Mouse (Mus musculus) midbrain, embryonic 11.5 days (tissue): ENCODE measurements around the gene Glp1r. TPM values are rescaled to one million over a fixed set of nuclear protein-coding genes. Genes with fewer than 3 reads are reported as not detected.

ENCODE experiments used
- ATAC-seq: fragments of 200-750 bp; cut with Nextera tagmentation; 2 replicates; pipeline ENCODE4 v1.8.0; 2017; ENCODE audit warnings: moderate TSS enrichment, moderate library complexity; ENCODE audit not compliant: low FRiP score
- DNase-seq: peaks from one replicate; pipeline ENCODE4 v3.0.0; 2015; ENCODE audit warnings: low spot score; ENCODE audit errors: missing footprints
- H3K27ac ChIP-seq: fragments of 300-500 bp; sonication (generic); 2 replicates; pipeline ENCODE4 v1.5.1; 2014; ENCODE audit warnings: low read depth, low read length
- H3K27me3 ChIP-seq: fragments of 300-500 bp; sonication (generic); 2 replicates; pipeline ENCODE4 v1.6.1; 2014; ENCODE audit warnings: mild to moderate bottlenecking, low read length, moderate library complexity, mixed read lengths; ENCODE audit not compliant: control insufficient read depth, insufficient read depth
- H3K36me3 ChIP-seq: fragments of 300-500 bp; sonication (generic); 2 replicates; pipeline ENCODE4 v1.6.1; 2014; ENCODE audit warnings: mild to moderate bottlenecking, low read length, moderate library complexity, mixed read lengths; ENCODE audit not compliant: control insufficient read depth, insufficient read depth
- H3K4me1 ChIP-seq: fragments of 300-500 bp; sonication (generic); 2 replicates; pipeline ENCODE4 v1.6.1; 2014; ENCODE audit warnings: low read length; ENCODE audit not compliant: control insufficient read depth, insufficient read depth
- H3K4me2 ChIP-seq: fragments of 300-500 bp; sonication (generic); 2 replicates; pipeline ENCODE4 v1.6.1; 2014; ENCODE audit warnings: mild to moderate bottlenecking, moderate library complexity
- H3K4me3 ChIP-seq: fragments of 300-500 bp; sonication (generic); 2 replicates; pipeline ENCODE4 v1.5.1; 2014; ENCODE audit warnings: low read depth, low read length
- H3K9ac ChIP-seq: fragments of 300-500 bp; sonication (generic); 2 replicates; pipeline ENCODE4 v1.6.1; 2014; ENCODE audit warnings: low read length
- H3K9me3 ChIP-seq: fragments of 300-500 bp; sonication (generic); 2 replicates; pipeline ENCODE4 v1.6.1; 2016; ENCODE audit warnings: low read length; ENCODE audit not compliant: control insufficient read depth
- WGBS: fragments of 180-500 bp; shearing (Covaris S2); extraction: QIAGEN DNeasy Blood & Tissue Kit; methylation state at CpG from one replicate; pipeline ENCODE4 v1.1.7; 2014; 5-methylcytosine and 5-hydroxymethylcytosine counted together
- polyA plus RNA-seq: library from polyadenylated mRNA; unstranded; fragments of >200 nt; fragmentation: Nextera tagmentation; extraction: Ambion mirVana; gene quantifications from 2 replicates; pipeline ENCODE4 v1.2.1, GENCODE M21; 2014

Glp1r gene
- polyA plus RNA-seq, 1 experiment from 2014 or later, result 0.10 TPM

DNA sequence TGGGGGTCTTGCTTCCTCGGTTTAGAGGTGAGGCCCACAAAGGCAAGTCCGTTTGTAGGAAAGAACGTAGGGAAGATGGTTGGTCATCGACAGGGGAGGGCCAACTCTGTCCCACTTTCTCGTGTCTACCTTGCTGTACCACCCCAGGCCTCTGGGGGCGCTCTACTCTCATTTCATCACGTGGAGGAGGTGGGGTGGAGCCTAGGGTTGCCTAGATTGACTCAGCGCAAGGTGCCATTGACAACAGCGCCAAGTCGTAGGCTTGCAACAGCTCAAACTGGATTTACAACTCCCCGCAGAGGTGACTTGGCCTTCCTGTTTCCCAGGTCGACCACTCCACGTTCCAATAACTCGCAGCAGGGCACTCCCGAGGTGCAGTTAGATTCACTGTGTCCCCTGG, 27.3 kb upstream of the Glp1r start:
- no peaks in the 10 kb centered on the region for H3K27me3 ChIP-seq
- H3K4me1 ChIP-seq, result peaks cover 2% of the 10 kb centered on the region
- ATAC-seq (no peak), DNase-seq (peak; percentile 69)
- H3K4me3 ChIP-seq, result no peak overlapping the region
- whole genome bisulfite sequencing, result 63% methylated on average over 15 of the region's 15 CpGs
- no peaks in the 10 kb centered on the region for H3K36me3 ChIP-seq
- H3K9ac ChIP-seq, result no peak overlapping the region
- H3K27ac ChIP-seq, result no peak overlapping the region
- H3K9me3 ChIP-seq, result peaks cover 3% of the 10 kb centered on the region; the same call in 1 of the 2 replicates
- no peak overlapping the region for H3K4me2 ChIP-seq

- WGBS, result 81% methylated on average over 7 of the region's 7 CpGs
- DNase-seq, result no peak
- no peaks in the 10 kb centered on the region for H3K27me3 ChIP-seq
Measured at GRCm38 (mm10) chr17:30877456-30877855, 24.2 kb upstream of the Glp1r start.

DNA sequence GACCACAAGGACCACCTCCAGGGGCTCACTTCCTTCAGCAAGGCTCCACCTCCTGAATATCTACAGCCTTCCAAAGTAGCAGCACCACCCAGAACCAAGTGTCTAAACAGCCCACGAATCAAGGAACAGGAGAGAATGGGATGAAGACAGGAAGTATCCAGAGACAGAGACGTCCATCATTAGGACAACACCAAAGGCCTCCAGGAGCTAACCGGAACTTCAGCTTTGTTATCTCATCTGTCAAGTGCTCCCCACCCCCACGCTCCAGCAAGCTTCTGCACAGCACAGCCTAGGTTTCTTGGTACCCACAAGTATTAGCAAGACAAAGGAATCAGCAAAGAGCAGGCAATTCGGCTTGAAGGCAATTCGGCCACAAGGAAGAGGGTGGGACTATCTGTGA, 23.0 kb upstream of the Glp1r start:
- Histone ChIP-seq H3K4me1 (peaks cover 17% of the 10 kb centered on the region), H3K27me3 (no peaks in the 10 kb centered on the region), H3K4me3 (no peak overlapping the region), H3K4me2 (no peak overlapping the region), H3K9ac (no peak overlapping the region), H3K9me3 (peaks cover 3% of the 10 kb centered on the region; the same call in 1 of the 2 replicates), H3K36me3 (no peaks in the 10 kb centered on the region), H3K27ac (no peak overlapping the region)
- DNase-seq, result peak; percentile 78
- 34% methylated on average over 6 of the region's 6 CpGs for WGBS
- no peak for ATAC-seq

More at GRCm38 (mm10) chr17:30877456-30877855, 24.2 kb upstream of the Glp1r start:
- Histone ChIP-seq H3K4me3 (no peak overlapping the region), H3K4me2 (no peak overlapping the region), H3K9me3 (peaks cover 3% of the 10 kb centered on the region; the same call in 1 of the 2 replicates), H3K27ac (no peak overlapping the region), H3K4me1 (peaks cover 11% of the 10 kb centered on the region), H3K9ac (no peak overlapping the region), H3K36me3 (no peaks in the 10 kb centered on the region)
- ATAC-seq, result no peak

DNA sequence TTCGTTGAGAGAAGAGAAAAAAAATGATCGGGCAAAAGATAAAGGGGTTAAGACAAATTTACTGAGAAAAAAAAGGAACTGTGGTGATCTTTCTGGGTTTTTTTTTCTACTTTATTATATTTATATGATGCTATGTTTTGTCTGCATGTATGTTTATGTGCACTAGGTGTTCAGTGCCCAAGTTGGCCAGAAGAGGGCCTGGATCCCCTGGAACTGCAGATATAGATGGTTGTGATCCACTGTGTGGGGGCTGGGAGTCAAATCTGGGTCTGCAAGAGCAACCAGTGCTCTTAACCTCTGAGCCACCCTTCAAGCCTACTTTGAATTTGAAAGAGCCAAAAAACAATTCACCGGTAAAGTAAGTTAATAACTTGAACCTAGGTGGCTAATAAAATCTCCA, 21.2 kb upstream of the Glp1r start:
- H3K36me3 ChIP-seq, result no peaks in the 10 kb centered on the region
- 83% methylated on average over 3 of the region's 3 CpGs for WGBS
- H3K9me3 ChIP-seq, result no peaks in the 10 kb centered on the region
- no peak overlapping the region for H3K9ac ChIP-seq
- ATAC-seq (no peak), DNase-seq (no peak)
- no peak overlapping the region for H3K27ac ChIP-seq
- no peaks in the 10 kb centered on the region for H3K27me3 ChIP-seq
- H3K4me3 ChIP-seq, result no peak overlapping the region
- peaks cover 17% of the 10 kb centered on the region for H3K4me1 ChIP-seq
- H3K4me2 ChIP-seq, result no peak overlapping the region

DNA sequence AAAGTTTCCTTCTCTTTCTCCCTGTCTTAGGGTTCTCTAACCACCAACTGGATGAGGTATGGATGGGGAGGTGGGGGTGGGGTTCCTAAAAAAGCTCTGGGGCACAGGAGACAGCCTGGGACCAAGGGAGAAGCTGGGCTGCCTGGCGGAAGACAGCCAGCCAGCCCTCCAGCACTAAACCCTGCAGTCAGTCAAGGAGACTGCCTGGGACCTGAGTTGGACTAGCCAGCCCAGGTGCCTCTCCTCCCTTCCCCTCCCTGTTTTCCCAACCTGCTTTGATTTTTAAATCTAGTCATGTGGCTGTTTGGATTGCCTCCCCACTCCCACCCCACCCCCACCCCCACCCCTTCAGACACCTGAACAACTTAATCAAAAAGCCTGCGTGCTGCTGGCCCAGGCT, 20.6 kb upstream of the Glp1r start:
- Histone ChIP-seq H3K27me3 (no peaks in the 10 kb centered on the region), H3K4me3 (no peak overlapping the region), H3K9ac (no peak overlapping the region), H3K36me3 (no peaks in the 10 kb centered on the region), H3K4me2 (no peak overlapping the region), H3K4me1 (peaks cover 17% of the 10 kb centered on the region), H3K9me3 (no peaks in the 10 kb centered on the region), H3K27ac (no peak overlapping the region)
- ATAC-seq, result no peak
- no peak for DNase-seq
- WGBS, result 50% methylated on average over 2 of the region's 2 CpGs

DNA sequence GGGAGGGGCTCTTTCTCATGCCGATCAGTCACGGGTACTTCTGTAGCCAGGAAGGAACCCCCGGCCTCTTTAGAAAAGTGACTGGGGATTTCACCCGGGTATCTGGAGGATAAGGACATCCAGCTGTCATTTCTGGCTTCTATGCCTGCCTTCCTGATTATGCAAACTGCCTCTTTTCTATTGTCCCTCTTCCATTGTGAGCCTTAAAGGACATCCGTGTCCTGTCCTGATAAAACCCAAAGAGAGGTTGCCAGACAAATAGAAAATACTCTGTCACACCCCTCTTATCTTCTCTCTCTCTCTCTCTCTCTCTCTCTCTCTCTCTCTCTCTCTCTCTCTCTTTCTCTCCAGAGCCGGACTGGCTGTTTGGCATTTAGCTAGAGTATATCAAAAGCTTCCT, 19.4 kb upstream of the Glp1r start:
- ATAC-seq, result peak; percentile 70; the same call in 1 of the 2 replicates
- Histone ChIP-seq H3K27ac (no peak overlapping the region), H3K4me3 (no peak overlapping the region), H3K9me3 (no peaks in the 10 kb centered on the region), H3K4me2 (peak overlapping the region; percentile 23; the same call in 1 of the 2 replicates), H3K4me1 (peaks cover 17% of the 10 kb centered on the region), H3K9ac (no peak overlapping the region; the same call in 1 of the 2 replicates), H3K27me3 (no peaks in the 10 kb centered on the region), H3K36me3 (no peaks in the 10 kb centered on the region)
- WGBS, result 2% methylated on average over 6 of the region's 6 CpGs
- no peak for DNase-seq

DNA sequence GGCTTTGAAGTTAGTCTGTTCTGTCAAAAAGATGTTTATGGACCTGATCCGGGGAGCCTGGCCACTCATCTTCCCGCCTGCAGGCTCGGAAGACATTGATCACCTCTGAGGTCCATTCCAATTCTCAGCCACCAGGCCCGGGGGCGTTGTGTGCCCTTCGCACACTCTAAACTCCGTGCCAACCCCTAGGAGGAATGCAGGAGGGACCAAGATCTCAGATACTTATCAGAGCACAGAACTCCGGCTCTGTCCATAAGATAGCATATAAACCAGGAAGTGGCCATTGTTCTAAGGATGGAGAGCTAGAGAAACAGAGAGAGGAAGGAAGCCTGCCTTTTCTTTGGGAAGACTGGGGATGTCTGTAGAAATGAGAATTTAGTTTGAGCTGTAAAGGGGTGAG, 18.1 kb upstream of the Glp1r start:
- WGBS, result 83% methylated on average over 8 of the region's 8 CpGs
- no peaks in the 10 kb centered on the region for H3K36me3 ChIP-seq
- no peaks in the 10 kb centered on the region for H3K27me3 ChIP-seq
- H3K4me1 ChIP-seq, result peaks cover 17% of the 10 kb centered on the region
- no peak overlapping the region for H3K9ac ChIP-seq
- H3K9me3 ChIP-seq, result no peaks in the 10 kb centered on the region
- DNase-seq (no peak), ATAC-seq (no peak)
- no peak overlapping the region for H3K27ac ChIP-seq
- H3K4me3 ChIP-seq, result no peak overlapping the region
- no peak overlapping the region for H3K4me2 ChIP-seq

GRCm38 (mm10) chr17:30892086-30892485, 9.5 kb upstream of the Glp1r start:
- ATAC-seq (no peak), DNase-seq (peak; percentile 73)
- Histone ChIP-seq H3K36me3 (no peaks in the 10 kb centered on the region), H3K27ac (no peak overlapping the region), H3K9ac (no peak overlapping the region), H3K27me3 (no peaks in the 10 kb centered on the region), H3K4me2 (no peak overlapping the region), H3K4me3 (no peak overlapping the region), H3K4me1 (no peaks in the 10 kb centered on the region), H3K9me3 (no peaks in the 10 kb centered on the region)
- WGBS, result 53% methylated on average over 1 of the region's 1 CpGs

DNA sequence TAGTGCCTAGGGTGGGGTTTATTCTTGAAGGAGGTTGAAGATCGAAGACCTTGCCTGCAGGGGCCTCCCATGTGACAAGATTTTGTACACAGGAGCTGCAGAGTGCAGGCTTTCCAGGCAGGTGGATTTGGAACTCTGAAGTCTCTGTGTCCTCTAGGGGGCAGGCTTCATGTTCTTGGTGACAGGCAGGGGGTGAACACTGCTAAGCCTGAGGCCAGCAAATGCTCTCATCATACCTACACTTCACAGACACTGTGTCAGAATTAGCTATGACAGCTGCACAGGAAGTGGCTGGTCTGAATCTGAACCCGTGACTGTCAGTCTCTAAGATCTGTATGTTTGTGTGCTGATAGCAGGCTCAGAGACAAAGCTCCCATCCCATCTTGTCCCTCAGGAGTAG, 8.9 kb upstream of the Glp1r start:
- Histone ChIP-seq H3K4me1 (no peaks in the 10 kb centered on the region), H3K9ac (no peak overlapping the region), H3K9me3 (no peaks in the 10 kb centered on the region), H3K27me3 (no peaks in the 10 kb centered on the region), H3K27ac (no peak overlapping the region), H3K4me2 (no peak overlapping the region), H3K36me3 (no peaks in the 10 kb centered on the region), H3K4me3 (no peak overlapping the region)
- DNase-seq, result peak; percentile 90
- WGBS, result 42% methylated on average over 2 of the region's 2 CpGs
- no peak for ATAC-seq
